Mouse (Mus musculus) heart, embryonic 11.5 days (tissue): Measurements from ENCODE around the gene Cpt1a. TPM values are rescaled to one million over a fixed set of nuclear protein-coding genes. Genes with fewer than 3 reads are reported as not detected.

ENCODE experiments used
- ATAC-seq: fragments of 200-750 bp; cut with Nextera tagmentation; replicated peaks from 2 replicates; pipeline ENCODE4 v1.8.0; 2017; ENCODE audit warnings: moderate library complexity; ENCODE audit not compliant: insufficient number of reproducible peaks, low FRiP score, low TSS enrichment
- H3K27ac ChIP-seq: fragments of 300-500 bp; sonication (generic); 2 replicates; pipeline ENCODE4 v1.5.1; 2014; ENCODE audit warnings: mild to moderate bottlenecking, low read depth, low read length
- H3K27me3 ChIP-seq: fragments of 300-500 bp; sonication (generic); 2 replicates; pipeline ENCODE4 v1.6.1; 2014; ENCODE audit warnings: mild to moderate bottlenecking, low read length, mixed read lengths; ENCODE audit not compliant: control insufficient read depth, insufficient read depth
- H3K36me3 ChIP-seq: fragments of 300-500 bp; sonication (generic); 2 replicates; pipeline ENCODE4 v1.6.1; 2014; ENCODE audit warnings: mild to moderate bottlenecking, low read length, moderate library complexity, mixed read lengths; ENCODE audit not compliant: control insufficient read depth, insufficient read depth
- H3K4me1 ChIP-seq: fragments of 300-500 bp; sonication (generic); 2 replicates; pipeline ENCODE4 v1.6.1; 2014; ENCODE audit warnings: low read length; ENCODE audit not compliant: control insufficient read depth, insufficient read depth
- H3K4me2 ChIP-seq: fragments of 300-500 bp; sonication (generic); 2 replicates; pipeline ENCODE4 v1.6.1; 2014; ENCODE audit warnings: mild to moderate bottlenecking, moderate library complexity
- H3K4me3 ChIP-seq: fragments of 300-500 bp; sonication (generic); 2 replicates; pipeline ENCODE4 v1.5.1; 2014; ENCODE audit warnings: low read depth, low read length
- H3K9ac ChIP-seq: fragments of 300-500 bp; sonication (generic); 2 replicates; pipeline ENCODE4 v1.6.1; 2014; ENCODE audit warnings: mild to moderate bottlenecking, low read depth, low read length, moderate library complexity
- H3K9me3 ChIP-seq: fragments of 300-500 bp; sonication (generic); replicated peaks from 2 replicates; pipeline ENCODE4 v1.6.1; 2016; ENCODE audit warnings: low read length; ENCODE audit not compliant: control insufficient read depth
- WGBS: fragments of 180-500 bp; shearing (Covaris S2); extraction: QIAGEN DNeasy Blood & Tissue Kit; methylation state at CpG from one replicate; pipeline ENCODE4 v1.1.7; 2014; ENCODE audit not compliant: insufficient replicate concordance; 5-methylcytosine and 5-hydroxymethylcytosine counted together
- polyA plus RNA-seq: library from polyadenylated mRNA; unstranded; fragments of >200 nt; fragmentation: Nextera tagmentation; extraction: Ambion mirVana; gene quantifications from 2 replicates; pipeline ENCODE4 v1.2.1, GENCODE M21; 2014

Cpt1a gene
- polyA plus RNA-seq, 1 experiment from 2014 or later = 14.3 TPM

DNA sequence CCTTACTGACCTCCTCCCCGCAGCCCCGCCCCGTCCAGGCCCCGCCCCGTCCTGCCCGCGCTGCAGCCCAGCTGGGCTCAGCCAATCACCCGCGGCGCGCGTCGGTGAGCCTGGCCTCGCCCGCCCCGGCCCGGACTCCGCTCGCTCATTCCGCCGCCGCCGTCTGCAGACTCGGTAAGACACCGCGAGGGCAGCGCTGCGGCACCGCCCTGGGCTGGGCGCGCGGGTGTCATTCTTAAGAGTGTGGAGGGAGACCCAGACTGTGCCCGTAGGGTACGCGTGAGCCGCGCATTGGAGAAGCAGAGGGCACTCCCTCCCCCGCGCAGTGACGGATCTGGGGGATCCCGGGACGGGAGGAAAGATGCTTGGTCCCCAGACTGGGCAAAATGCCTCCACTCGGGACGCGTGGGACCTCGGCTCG, 1.1 kb downstream of the Cpt1a start:
- peak overlapping the region; percentile 96 for H3K4me2 ChIP-seq
- H3K27me3 ChIP-seq = no peaks in the 10 kb centered on the region
- H3K9me3 ChIP-seq = no peaks in the 10 kb centered on the region
- H3K9ac ChIP-seq = peak overlapping the region; percentile 77
- peak overlapping the region; percentile 68 for H3K4me3 ChIP-seq
- H3K36me3 ChIP-seq = no peaks in the 10 kb centered on the region
- ATAC-seq = peak; percentile 87
- H3K4me1 ChIP-seq = peaks cover 18% of the 10 kb centered on the region
- H3K27ac ChIP-seq = peak overlapping the region; percentile 41; the same call in 1 of the 2 replicates
- WGBS = under 1% methylated on average over 47 of the region's 47 CpGs

DNA sequence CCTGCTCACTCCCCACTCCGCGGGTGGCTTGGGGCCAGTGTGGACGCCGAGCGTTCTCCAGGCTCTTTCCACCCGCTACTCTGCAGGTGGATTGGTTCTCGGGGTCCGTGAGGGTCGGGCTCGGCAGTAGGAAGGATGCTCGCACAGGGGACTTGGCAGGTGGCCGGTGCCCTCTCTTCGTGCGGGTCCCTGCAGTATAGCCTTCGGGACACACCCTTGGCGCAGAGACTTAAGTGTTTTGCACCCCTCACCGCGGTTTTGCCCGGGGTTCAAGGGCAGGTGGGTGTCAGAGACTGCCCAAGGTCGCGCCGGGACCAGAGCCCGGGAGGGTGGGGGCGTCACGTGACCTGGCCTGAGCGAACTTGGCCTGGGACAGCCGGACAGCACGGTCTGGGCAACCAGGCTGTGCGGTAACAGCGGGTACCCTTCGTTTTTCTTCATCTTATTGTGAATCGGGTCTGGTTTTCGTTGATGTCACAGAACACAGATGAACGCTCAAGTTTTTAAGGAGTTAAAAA, 1.7 kb downstream of the Cpt1a start:
- no peaks in the 10 kb centered on the region for H3K9me3 ChIP-seq
- H3K9ac ChIP-seq = peak overlapping the region; percentile 77
- H3K27me3 ChIP-seq = no peaks in the 10 kb centered on the region
- H3K4me2 ChIP-seq = peak overlapping the region; percentile 96
- H3K27ac ChIP-seq = no peak overlapping the region
- ATAC-seq = no peak; the same call in 1 of the 2 replicates
- no peaks in the 10 kb centered on the region for H3K36me3 ChIP-seq
- 1% methylated on average over 34 of the region's 34 CpGs for WGBS
- H3K4me3 ChIP-seq = peak overlapping the region; percentile 68
- H3K4me1 ChIP-seq = peaks cover 18% of the 10 kb centered on the region

DNA sequence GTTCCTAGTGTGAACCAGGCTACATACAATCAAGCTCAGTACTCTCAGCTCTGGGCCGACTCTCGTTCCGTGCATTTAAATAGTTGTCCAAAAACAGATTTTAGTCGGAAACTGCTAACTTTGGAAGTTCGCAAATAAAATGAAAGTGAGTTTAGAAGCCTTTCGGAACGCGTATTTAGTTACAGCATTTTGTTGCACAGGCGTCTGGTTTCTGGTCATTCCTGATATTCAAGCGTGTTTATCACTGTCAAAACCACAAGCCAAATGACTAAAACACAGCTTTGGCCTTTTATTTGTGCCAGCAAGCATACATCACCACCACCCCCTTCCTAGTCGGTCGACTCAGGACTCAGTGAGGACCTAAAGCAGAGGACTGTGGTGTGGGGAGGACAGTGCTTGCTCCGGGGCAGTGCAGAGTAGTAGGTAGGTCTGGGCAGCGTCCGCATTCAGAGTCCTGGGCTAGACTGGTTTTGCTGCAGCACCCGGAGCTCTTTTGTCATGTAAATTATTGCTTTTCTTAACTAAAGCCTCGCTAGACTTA, 2.2 kb downstream of the Cpt1a start:
- H3K27me3 ChIP-seq = no peaks in the 10 kb centered on the region
- peak overlapping the region; percentile 77 for H3K9ac ChIP-seq
- H3K9me3 ChIP-seq = no peaks in the 10 kb centered on the region
- peak overlapping the region; percentile 90 for H3K27ac ChIP-seq
- peaks cover 18% of the 10 kb centered on the region for H3K4me1 ChIP-seq
- H3K4me2 ChIP-seq = peak overlapping the region; percentile 96
- ATAC-seq = no peak
- H3K4me3 ChIP-seq = peak overlapping the region; percentile 68
- no peaks in the 10 kb centered on the region for H3K36me3 ChIP-seq
- WGBS = 3% methylated on average over 17 of the region's 17 CpGs

DNA sequence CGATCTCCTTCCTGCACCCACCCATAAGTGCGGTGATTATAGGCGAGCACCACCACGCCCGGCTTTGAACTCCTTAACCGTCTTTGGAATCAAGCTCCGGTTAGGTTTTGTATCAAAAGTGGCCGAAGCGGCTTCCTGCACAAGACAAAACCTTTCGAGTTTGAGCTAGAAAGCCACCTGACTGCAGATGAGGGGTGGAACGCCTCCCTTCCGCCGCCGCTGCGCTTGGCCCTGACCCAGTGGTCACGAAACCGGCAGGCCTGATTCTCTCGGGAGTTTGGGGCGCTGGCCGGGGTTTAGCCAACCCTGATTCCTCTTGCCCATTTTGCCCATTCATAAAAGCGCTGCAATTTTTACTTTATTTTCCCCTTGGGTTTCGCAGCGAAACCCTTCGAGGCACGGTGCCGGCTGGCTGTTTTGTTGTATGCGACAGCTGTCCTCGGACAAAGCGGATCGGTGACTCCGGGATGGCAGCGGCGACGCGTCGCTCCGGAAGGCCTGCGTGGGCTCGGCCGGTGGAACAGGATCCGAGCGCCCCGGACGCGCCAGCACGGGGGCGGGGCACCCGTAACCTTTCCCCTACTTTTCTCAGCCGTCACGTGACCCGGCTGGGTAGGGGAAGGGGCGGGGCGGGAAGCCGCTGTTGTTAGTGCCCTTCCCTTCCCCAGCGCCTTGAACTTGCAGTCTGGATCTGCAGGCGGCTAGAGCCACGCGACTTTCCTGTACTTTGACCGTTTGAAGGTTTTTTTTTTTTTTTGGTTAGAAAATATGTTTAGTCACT, 3.0 kb downstream of the Cpt1a start:
- Histone ChIP-seq H3K27me3 (no peaks in the 10 kb centered on the region), H3K4me1 (peaks cover 18% of the 10 kb centered on the region), H3K9ac (peak overlapping the region; percentile 77), H3K4me2 (peak overlapping the region; percentile 96), H3K27ac (peak overlapping the region; percentile 90), H3K4me3 (peak overlapping the region; percentile 68), H3K9me3 (no peaks in the 10 kb centered on the region), H3K36me3 (no peaks in the 10 kb centered on the region)
- WGBS = under 1% methylated on average over 59 of the region's 59 CpGs
- ATAC-seq = peak; percentile 75

DNA sequence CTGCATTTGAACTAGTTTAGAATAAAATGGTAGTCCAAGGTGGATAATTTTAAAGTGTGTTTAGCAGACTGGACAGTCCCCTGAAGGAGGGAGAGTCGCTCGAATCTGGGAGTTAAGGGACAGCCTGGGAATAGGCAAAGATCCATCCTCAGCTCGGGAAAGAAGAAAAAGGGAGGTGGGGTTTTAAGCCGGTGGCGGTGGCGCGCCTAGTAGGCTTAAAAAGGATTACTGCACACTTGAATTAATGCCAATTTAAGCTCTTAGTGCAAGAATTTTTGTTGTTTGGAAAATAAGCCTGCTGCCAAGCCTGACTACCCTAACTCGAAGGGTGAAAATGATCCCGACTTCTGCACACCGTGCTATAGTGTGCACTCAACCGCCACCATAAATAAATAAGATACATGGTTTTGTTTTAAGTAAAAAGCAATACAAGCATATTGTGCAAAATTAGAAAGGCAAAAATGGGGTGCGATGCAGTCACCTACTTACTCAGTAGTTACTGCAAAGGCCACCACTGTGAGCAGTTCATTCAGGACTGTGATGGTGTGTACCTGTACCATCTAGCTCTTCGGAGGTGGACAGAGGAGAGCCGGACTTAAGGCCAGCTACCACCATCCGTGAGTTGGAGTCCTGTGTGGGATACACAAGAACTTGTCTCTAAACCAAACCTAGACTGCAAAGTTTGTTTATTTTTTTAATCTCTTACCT, 3.8 kb downstream of the Cpt1a start:
- no peak for ATAC-seq
- 36% methylated on average over 15 of the region's 15 CpGs for WGBS
- Histone ChIP-seq H3K27ac (peak overlapping the region; percentile 90), H3K4me1 (peaks cover 18% of the 10 kb centered on the region), H3K9ac (peak overlapping the region; percentile 63), H3K4me2 (peak overlapping the region; percentile 96), H3K36me3 (no peaks in the 10 kb centered on the region), H3K9me3 (no peaks in the 10 kb centered on the region), H3K4me3 (peak overlapping the region; percentile 68), H3K27me3 (no peaks in the 10 kb centered on the region)

DNA sequence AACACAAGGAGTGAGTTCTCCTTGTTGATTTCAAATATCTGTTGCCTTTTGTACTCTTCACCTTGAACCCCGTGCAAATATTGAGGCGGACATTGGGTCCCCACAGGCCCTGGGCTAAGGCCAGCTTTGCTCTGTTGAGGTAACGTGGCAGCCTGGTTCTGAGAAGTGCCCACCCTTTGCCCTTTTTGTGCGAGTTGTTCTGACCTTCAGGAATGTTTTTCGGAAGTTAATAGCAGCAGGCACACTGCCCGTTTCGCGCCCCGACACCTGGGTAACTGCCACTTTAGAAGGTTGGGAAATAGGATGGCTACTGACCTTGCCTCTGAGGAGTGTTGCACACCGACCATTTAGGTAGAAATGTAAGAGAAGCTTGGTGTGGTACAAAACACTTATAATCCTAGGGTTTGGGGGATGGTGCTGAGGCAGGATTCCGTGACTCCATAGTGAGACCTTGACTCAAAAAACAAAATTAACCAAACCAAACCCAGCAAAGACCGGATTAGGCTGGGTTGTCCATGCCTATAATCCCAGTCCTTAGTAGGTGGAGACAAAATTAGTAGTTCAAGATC, 4.4 kb downstream of the Cpt1a start:
- WGBS = 82% methylated on average over 12 of the region's 12 CpGs
- ATAC-seq = no peak
- Histone ChIP-seq H3K27ac (no peak overlapping the region), H3K9ac (no peak overlapping the region), H3K4me1 (peaks cover 18% of the 10 kb centered on the region), H3K36me3 (no peaks in the 10 kb centered on the region), H3K4me3 (no peak overlapping the region), H3K27me3 (no peaks in the 10 kb centered on the region), H3K9me3 (no peaks in the 10 kb centered on the region), H3K4me2 (no peak overlapping the region)

DNA sequence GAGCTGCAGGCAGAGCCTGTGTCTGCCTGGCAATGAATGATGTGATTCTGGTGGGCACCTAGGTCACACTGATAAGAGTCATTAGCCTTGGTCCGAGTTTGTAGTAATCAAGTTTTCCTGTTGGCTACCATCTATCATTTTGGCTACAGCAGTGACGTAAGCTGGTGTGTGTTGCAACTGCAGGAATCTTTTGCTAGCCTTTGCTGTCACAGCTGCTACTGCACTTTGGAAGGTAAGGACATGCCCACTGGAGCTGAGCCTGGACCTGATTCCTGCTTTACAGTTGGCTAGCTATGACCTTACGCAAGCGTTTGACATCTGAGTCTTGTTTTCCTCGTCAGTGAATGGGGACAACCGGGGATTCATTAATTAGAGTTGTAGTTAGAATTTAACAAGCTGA, 11.1 kb downstream of the Cpt1a start:
- no peak overlapping the region for H3K9ac ChIP-seq
- WGBS = 69% methylated on average over 6 of the region's 6 CpGs
- H3K27ac ChIP-seq = no peak overlapping the region
- no peak overlapping the region for H3K4me2 ChIP-seq
- H3K4me3 ChIP-seq = no peak overlapping the region
- no peak for ATAC-seq
- H3K27me3 ChIP-seq = no peaks in the 10 kb centered on the region
- H3K4me1 ChIP-seq = no peaks in the 10 kb centered on the region
- H3K9me3 ChIP-seq = no peaks in the 10 kb centered on the region
- no peaks in the 10 kb centered on the region for H3K36me3 ChIP-seq

DNA sequence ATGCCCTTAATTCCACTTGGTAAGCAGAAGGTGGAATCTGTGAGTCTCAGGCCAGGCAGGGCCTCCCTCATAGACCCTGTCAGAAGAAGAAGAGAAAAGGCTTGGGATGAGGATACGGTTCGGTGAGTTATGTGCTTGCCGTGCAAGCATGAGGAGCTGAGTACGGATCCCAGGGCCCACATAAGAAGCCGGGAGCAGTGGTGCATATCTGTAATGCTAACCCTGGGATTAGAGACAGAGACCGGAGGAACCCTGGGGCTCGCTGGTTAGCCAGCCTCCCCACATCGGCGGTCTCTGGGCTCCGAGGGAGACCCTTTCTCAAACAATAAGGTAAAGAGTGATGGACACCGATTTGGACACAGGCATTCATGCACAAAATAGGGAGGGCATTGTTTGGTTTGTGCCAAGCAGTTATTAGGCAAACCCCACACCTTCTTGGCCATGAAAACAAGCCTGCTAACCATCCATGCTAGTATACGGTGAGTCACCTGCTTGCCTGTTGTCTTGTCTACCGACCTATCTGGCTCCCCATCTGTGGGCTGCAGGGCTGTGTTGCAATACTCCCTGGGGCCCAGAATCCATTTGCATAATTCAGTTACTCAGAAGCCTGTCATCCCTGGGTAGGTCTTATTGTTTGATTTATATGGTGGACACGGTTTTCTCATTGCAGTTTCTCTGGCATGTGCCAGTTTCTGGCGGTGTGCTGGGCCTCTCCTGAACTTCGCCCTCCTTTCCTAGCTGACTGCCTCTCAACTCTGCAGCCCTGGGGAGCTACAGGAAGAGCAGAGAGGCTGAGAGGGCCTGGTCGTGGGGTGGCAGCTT, 11.8 kb downstream of the Cpt1a start:
- Histone ChIP-seq H3K27ac (no peak overlapping the region), H3K4me1 (no peaks in the 10 kb centered on the region), H3K9ac (no peak overlapping the region), H3K36me3 (no peaks in the 10 kb centered on the region), H3K4me2 (no peak overlapping the region), H3K27me3 (no peaks in the 10 kb centered on the region), H3K4me3 (no peak overlapping the region), H3K9me3 (no peaks in the 10 kb centered on the region)
- WGBS = 72% methylated on average over 17 of the region's 17 CpGs
- no peak for ATAC-seq
